Mouse (Mus musculus) stomach, postnatal 0 days (tissue): ENCODE measurements at regions not wholly inside any gene's neighbourhood (a gene's known extent, or its start where the extent isn't known, plus 50 kb on each side); places are given as distances from the start of the nearest gene placed in this dataset.

Source experiments
- ATAC-seq: fragments of 200-750 bp; cut with Nextera tagmentation; 2 replicates; pipeline ENCODE4 v1.8.0; 2017; ENCODE audit not compliant: low FRiP score, low TSS enrichment
- DNase-seq: peaks from one replicate; pipeline ENCODE4 v3.0.0-alpha.2; 2016; ENCODE audit warnings: low spot score
- H3K27ac ChIP-seq: fragments of 300-500 bp; sonication (generic); replicated peaks from 2 replicates; pipeline ENCODE4 v1.5.1; 2014; ENCODE audit warnings: mild to moderate bottlenecking, control low read depth
- H3K27me3 ChIP-seq: fragments of 300-500 bp; sonication (generic); 2 replicates; pipeline ENCODE4 v1.6.1; 2014; ENCODE audit warnings: low read length; ENCODE audit not compliant: control insufficient read depth, insufficient read depth
- H3K36me3 ChIP-seq: fragments of 300-500 bp; sonication (generic); 2 replicates; pipeline ENCODE4 v1.6.1; 2014; ENCODE audit warnings: low read length, mixed read lengths; ENCODE audit not compliant: control insufficient read depth, insufficient read depth
- H3K4me1 ChIP-seq: fragments of 300-500 bp; sonication (generic); replicated peaks from 2 replicates; pipeline ENCODE4 v1.6.1; 2014; ENCODE audit warnings: antibody characterized with exemption; ENCODE audit not compliant: control insufficient read depth, insufficient read depth
- H3K4me2 ChIP-seq: fragments of 300-500 bp; sonication (generic); replicated peaks from 2 replicates; pipeline ENCODE4 v1.6.1; 2014; ENCODE audit warnings: low read depth, mild to moderate bottlenecking, control low read depth, moderate library complexity
- H3K4me3 ChIP-seq: fragments of 300-500 bp; sonication (generic); 2 replicates; pipeline ENCODE4 v1.5.1; 2014; ENCODE audit warnings: low read depth, low read length, control low read depth
- H3K9ac ChIP-seq: fragments of 300-500 bp; sonication (generic); 2 replicates; pipeline ENCODE4 v1.6.1; 2014; ENCODE audit warnings: mild to moderate bottlenecking, low read length, control low read depth, mixed read lengths
- H3K9me3 ChIP-seq: fragments of 300-500 bp; sonication (generic); 2 replicates; pipeline ENCODE4 v1.6.1; 2016; ENCODE audit warnings: low read length; ENCODE audit not compliant: control insufficient read depth
- CTCF ChIP-seq: IDR thresholded peaks from 2 replicates; pipeline ENCODE4 v1.5.1; 2016; ENCODE audit warnings: antibody characterized with exemption, low read depth, mild to moderate bottlenecking, moderate library complexity
- EP300 ChIP-seq: optimal IDR thresholded peaks from 2 replicates; pipeline ENCODE3; 2016; ENCODE audit warnings: antibody characterized with exemption
- WGBS: fragments of 180-500 bp; shearing (Covaris S2); extraction: QIAGEN DNeasy Blood & Tissue Kit; methylation state at CpG from one replicate; pipeline ENCODE4 v1.1.7; 2014; 5-methylcytosine and 5-hydroxymethylcytosine counted together

DNA sequence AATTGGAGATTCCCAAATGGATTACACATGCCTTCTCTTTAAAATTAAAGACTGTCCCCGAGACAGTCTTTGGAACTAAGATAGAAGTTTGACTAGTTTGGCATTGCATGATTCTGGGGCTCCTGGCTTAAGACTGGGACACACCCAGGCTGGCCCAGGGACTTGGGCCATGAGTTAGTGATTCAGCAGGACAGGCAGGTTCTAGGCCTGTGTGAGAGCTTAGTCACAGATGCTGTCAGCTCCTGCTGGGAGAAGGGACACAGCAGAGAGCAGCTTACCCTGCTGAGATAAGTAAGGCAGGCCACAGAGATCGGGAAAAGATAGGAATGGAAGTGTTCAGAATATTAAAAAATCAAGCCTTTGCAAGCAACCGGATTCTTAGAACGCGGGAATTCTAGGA, 127.6 kb upstream of the Mb21d2 start:
- Histone ChIP-seq H3K27ac (no peak overlapping the region), H3K9ac (no peak overlapping the region), H3K9me3 (no peaks in the 10 kb centered on the region), H3K4me1 (no peaks in the 10 kb centered on the region), H3K36me3 (no peaks in the 10 kb centered on the region), H3K4me2 (no peak overlapping the region), H3K27me3 (no peaks in the 10 kb centered on the region), H3K4me3 (no peak overlapping the region)
- no peak for TF ChIP-seq CTCF
- no peak for TF ChIP-seq EP300
- ATAC-seq (no peak), DNase-seq (no peak)
- 66% methylated on average over 5 of the region's 5 CpGs for WGBS

DNA sequence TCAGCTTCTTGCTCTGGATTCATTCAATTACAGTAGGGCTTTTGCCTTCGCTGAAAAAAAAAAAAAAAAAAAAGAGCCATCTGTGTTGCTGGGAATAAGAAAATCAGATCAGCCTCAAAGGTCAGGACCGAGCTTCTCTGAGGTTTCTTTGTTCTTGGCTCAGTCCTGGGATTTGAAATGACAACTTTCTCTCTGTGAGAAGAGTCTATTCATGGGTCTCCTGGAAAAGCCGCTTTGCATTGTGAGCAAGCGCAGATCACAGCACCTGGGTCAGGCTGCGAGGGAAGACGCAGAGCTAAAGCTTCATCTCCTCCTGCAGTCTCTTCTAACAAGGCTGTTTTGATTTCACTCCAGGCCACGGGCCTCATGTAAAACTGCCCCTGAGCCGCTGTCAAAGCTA, 125.0 kb upstream of the Mb21d2 start:
- H3K9ac ChIP-seq = no peak overlapping the region
- no peaks in the 10 kb centered on the region for H3K4me1 ChIP-seq
- 49% methylated on average over 8 of the region's 8 CpGs for WGBS
- ATAC-seq (no peak), DNase-seq (no peak)
- H3K27me3 ChIP-seq = no peaks in the 10 kb centered on the region
- H3K4me2 ChIP-seq = no peak overlapping the region
- H3K36me3 ChIP-seq = no peaks in the 10 kb centered on the region
- no peak for TF ChIP-seq CTCF
- no peak for TF ChIP-seq EP300
- no peaks in the 10 kb centered on the region for H3K9me3 ChIP-seq
- H3K4me3 ChIP-seq = no peak overlapping the region
- no peak overlapping the region for H3K27ac ChIP-seq

DNA sequence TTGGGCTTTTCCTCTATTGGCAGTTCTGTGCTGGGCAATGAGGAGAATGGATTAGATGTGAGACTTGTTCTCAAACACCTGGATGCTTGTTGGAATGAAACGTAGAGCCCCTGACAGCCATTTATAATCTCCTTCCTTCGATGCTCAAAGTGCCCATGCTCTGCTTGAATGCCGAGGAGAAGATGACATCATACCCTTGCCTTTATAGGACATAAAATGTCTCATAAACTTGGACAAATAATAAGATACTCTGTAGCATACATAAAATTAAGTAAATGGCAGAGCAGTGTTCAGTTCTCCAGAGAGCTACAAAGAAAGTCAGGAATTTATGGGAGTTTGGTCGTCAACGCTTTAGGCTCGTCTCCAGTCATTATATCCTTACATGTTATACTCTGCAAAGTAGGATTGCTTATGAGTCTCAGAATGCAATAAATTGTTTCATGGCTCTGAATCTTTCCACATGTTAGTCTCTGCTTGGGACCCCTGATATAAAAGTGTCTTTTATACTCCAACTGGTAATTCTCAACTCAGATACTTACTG, 117.0 kb upstream of the Mb21d2 start:
- ATAC-seq = no peak
- TF ChIP-seq EP300 = no peak
- no peak for TF ChIP-seq CTCF
- Histone ChIP-seq H3K4me3 (no peak overlapping the region), H3K9me3 (no peaks in the 10 kb centered on the region), H3K4me2 (no peak overlapping the region), H3K27me3 (no peaks in the 10 kb centered on the region), H3K27ac (no peak overlapping the region), H3K9ac (no peak overlapping the region), H3K4me1 (no peaks in the 10 kb centered on the region), H3K36me3 (no peaks in the 10 kb centered on the region)
- WGBS = 65% methylated on average over 6 of the region's 6 CpGs
- no peak for DNase-seq

DNA sequence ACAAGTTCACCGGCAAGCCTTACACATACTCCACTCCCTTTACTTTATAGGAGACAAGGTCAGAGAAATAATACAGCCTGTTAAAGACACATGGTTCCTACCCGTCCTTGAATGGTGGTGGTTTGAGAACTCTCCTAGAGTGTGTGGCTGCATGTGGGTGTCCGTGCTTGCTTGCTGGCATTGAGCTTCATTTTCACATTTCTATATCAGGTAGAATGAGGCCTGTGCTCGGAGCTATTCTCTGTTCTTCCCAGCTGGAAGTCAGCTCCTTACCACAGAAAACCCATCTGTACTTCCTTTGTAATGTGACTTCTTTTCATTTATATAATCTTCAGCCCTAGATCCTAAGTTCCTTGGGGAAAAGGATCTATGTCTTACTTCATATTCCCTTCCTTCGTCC, 106.0 kb upstream of the Mb21d2 start:
- H3K36me3 ChIP-seq = no peaks in the 10 kb centered on the region
- H3K9me3 ChIP-seq = no peaks in the 10 kb centered on the region
- H3K9ac ChIP-seq = no peak overlapping the region
- no peaks in the 10 kb centered on the region for H3K4me1 ChIP-seq
- no peak overlapping the region for H3K4me2 ChIP-seq
- 83% methylated on average over 5 of the region's 5 CpGs for WGBS
- DNase-seq (no peak), ATAC-seq (no peak)
- H3K27ac ChIP-seq = no peak overlapping the region
- H3K4me3 ChIP-seq = no peak overlapping the region
- TF ChIP-seq EP300 = no peak
- TF ChIP-seq CTCF = no peak
- no peaks in the 10 kb centered on the region for H3K27me3 ChIP-seq

DNA sequence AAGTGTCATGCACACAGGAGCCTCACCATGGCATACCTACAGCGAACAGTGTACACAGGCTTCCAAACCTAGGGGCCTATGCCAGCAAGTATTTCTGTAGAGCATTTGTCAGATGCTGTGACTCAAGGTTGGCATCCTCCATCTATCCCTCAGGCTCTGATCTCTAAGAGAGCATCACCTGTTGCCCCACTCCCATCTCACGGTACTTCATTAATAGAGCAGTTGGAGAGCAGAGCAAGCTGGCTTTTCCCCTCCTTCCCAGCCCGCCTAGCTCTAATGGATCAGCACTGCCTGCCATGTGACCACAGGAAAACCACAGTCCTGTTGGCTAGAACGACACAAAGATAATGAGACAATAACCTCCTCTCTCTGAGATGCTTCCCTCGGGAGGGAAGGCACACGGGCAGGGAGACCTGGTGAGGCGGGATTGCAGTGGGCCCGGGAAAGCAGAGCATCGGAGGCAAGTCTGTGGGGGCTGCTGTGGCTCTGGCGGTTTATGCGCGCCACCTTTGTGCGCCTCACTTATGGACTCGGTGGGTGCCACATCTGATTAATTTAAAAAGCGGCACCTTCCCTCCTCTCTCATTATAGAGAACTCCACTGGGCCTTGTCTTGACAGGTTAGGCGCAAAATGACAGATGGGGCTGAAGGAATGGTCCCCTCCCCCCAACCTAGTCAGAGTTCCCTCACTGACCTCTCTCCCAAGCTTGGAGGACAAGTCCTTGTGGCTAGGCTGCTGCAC, 104.8 kb upstream of the Mb21d2 start:
- no peak overlapping the region for H3K27ac ChIP-seq
- H3K4me2 ChIP-seq = no peak overlapping the region
- ATAC-seq (no peak), DNase-seq (no peak)
- no peak overlapping the region for H3K9ac ChIP-seq
- H3K27me3 ChIP-seq = no peaks in the 10 kb centered on the region
- H3K9me3 ChIP-seq = no peaks in the 10 kb centered on the region
- H3K36me3 ChIP-seq = no peaks in the 10 kb centered on the region
- H3K4me3 ChIP-seq = no peak overlapping the region
- WGBS = 44% methylated on average over 16 of the region's 16 CpGs
- H3K4me1 ChIP-seq = no peaks in the 10 kb centered on the region
- TF ChIP-seq EP300 (no peak), CTCF (no peak)

DNA sequence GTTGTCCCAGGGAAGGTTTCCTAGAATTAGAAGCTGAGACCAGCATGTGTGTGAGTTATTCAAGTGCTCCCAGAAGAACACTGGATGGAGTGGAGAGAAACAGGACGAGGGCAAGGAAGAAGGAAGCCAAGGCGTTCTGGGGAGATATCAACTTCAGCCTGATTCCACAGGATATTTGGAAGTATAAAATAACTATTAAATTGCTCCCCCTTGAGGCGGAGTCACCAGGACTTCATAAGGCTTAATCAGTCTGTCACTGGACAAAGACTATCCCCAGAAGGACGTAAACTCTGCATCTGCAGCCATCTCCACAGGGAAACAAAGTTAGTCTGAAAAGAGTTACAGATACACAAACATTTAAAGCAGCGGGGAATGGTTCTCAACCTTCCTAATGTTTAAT, 103.9 kb upstream of the Mb21d2 start:
- ATAC-seq (no peak), DNase-seq (no peak)
- no peak overlapping the region for H3K9ac ChIP-seq
- whole genome bisulfite sequencing = 57% methylated on average over 5 of the region's 5 CpGs
- no peak overlapping the region for H3K27ac ChIP-seq
- no peaks in the 10 kb centered on the region for H3K27me3 ChIP-seq
- H3K4me2 ChIP-seq = no peak overlapping the region
- no peak overlapping the region for H3K4me3 ChIP-seq
- TF ChIP-seq EP300 (no peak), CTCF (peak; percentile 53)
- no peaks in the 10 kb centered on the region for H3K9me3 ChIP-seq
- no peaks in the 10 kb centered on the region for H3K4me1 ChIP-seq
- no peaks in the 10 kb centered on the region for H3K36me3 ChIP-seq
